Mouse (Mus musculus) embryonic facial prominence, embryonic 12.5 days (tissue): Measurements from ENCODE around the gene Ankrd50. TPM values are rescaled to one million over a fixed set of nuclear protein-coding genes. Genes with fewer than 3 reads are reported as not detected.

Experiments used
- ATAC-seq: fragments of 200-750 bp; cut with Nextera tagmentation; 2 replicates; pipeline ENCODE4 v1.8.0; 2017; ENCODE audit not compliant: insufficient number of reproducible peaks, insufficient read depth, low FRiP score, low TSS enrichment
- H3K27ac ChIP-seq: fragments of 300-500 bp; sonication (generic); 2 replicates; pipeline ENCODE4 v1.5.1; 2016; ENCODE audit warnings: mild to moderate bottlenecking
- H3K27me3 ChIP-seq: fragments of 300-500 bp; sonication (generic); 2 replicates; pipeline ENCODE4 v1.6.1; 2016; ENCODE audit warnings: mild to moderate bottlenecking, moderate library complexity
- H3K36me3 ChIP-seq: fragments of 300-500 bp; sonication (generic); 2 replicates; pipeline ENCODE4 v1.6.1; 2016; ENCODE audit warnings: mild to moderate bottlenecking
- H3K4me1 ChIP-seq: fragments of 300-500 bp; sonication (generic); 2 replicates; pipeline ENCODE4 v1.6.1; 2016
- H3K4me2 ChIP-seq: fragments of 300-500 bp; sonication (generic); replicated peaks from 2 replicates; pipeline ENCODE4 v1.6.1; 2016; ENCODE audit warnings: mild to moderate bottlenecking, moderate library complexity
- H3K4me3 ChIP-seq: fragments of 300-500 bp; sonication (generic); 2 replicates; pipeline ENCODE4 v1.5.1; 2016; ENCODE audit warnings: mild to moderate bottlenecking
- H3K9ac ChIP-seq: fragments of 300-500 bp; sonication (generic); 2 replicates; pipeline ENCODE4 v1.6.1; 2016; ENCODE audit warnings: mild to moderate bottlenecking, moderate library complexity
- H3K9me3 ChIP-seq: fragments of 300-500 bp; sonication (generic); 2 replicates; pipeline ENCODE4 v1.6.1; 2016; ENCODE audit warnings: mild to moderate bottlenecking, moderate library complexity
- WGBS: fragments of 180-500 bp; shearing (Covaris S2); methylation state at CpG from one replicate; pipeline ENCODE4 v1.1.7; 2016; 5-methylcytosine and 5-hydroxymethylcytosine counted together
- polyA plus RNA-seq: library from polyadenylated mRNA; unstranded; fragments of >200 nt; fragmentation: Nextera tagmentation; extraction: Ambion mirVana; gene quantifications from 2 replicates; pipeline ENCODE4 v1.2.1, GENCODE M21; 2016

Gene Ankrd50
- polyA plus RNA-seq, 1 experiment from 2014 or later, result 31.1 TPM

DNA sequence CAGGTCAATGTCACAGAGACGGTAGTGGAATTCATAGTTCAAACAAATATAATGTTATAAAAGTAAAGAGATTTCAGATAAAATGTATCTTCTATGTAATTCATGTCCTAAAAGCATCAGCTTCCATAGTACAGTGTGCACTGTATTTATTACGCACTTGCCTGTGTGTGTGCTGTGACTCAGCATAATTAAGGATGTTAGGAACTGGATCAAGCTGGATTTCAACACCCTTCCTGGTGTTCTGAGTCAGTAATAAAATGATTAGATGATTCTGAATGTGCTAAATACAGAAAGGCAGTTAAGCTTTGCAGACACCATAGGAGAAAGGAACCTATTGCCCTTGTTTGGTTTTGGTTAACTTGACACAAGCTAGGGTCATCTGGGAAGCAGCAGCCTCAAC is 21.5 kb downstream of the Ankrd50 start:
- no peak overlapping the region for H3K4me3 ChIP-seq
- no peak overlapping the region for H3K4me2 ChIP-seq
- no peaks in the 10 kb centered on the region for H3K27me3 ChIP-seq
- WGBS, result 94% methylated on average over 2 of the region's 2 CpGs
- no peak overlapping the region for H3K27ac ChIP-seq
- no peaks in the 10 kb centered on the region for H3K9me3 ChIP-seq
- H3K4me1 ChIP-seq, result no peaks in the 10 kb centered on the region; the same call in 1 of the 2 replicates
- ATAC-seq, result no peak
- H3K9ac ChIP-seq, result no peak overlapping the region
- peaks cover 39% of the 10 kb centered on the region for H3K36me3 ChIP-seq

DNA sequence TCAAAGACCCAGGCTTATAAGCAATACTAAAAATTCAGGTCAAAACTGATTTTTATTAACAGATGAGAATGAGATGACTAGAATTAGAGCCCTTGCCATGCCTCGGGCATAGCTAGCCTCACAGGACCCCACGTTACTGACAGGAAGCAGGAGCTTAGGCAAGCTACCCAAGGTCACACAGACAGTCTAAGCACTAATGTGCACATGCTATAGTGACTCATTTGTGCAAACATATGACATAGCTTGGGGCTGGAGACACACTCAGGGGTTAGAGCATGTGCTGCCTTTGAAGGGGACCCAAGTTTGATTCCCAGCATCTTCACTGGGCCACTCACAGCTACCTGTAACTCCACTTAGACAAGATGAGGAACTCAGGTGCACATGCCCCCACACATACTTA is 22.9 kb downstream of the Ankrd50 start:
- ATAC-seq, result no peak
- no peaks in the 10 kb centered on the region for H3K9me3 ChIP-seq
- WGBS, result 63% methylated on average over 2 of the region's 2 CpGs
- no peaks in the 10 kb centered on the region for H3K4me1 ChIP-seq
- no peak overlapping the region for H3K4me3 ChIP-seq
- no peak overlapping the region for H3K4me2 ChIP-seq
- no peak overlapping the region for H3K27ac ChIP-seq
- no peaks in the 10 kb centered on the region for H3K27me3 ChIP-seq
- peaks cover 46% of the 10 kb centered on the region for H3K36me3 ChIP-seq
- no peak overlapping the region for H3K9ac ChIP-seq

DNA sequence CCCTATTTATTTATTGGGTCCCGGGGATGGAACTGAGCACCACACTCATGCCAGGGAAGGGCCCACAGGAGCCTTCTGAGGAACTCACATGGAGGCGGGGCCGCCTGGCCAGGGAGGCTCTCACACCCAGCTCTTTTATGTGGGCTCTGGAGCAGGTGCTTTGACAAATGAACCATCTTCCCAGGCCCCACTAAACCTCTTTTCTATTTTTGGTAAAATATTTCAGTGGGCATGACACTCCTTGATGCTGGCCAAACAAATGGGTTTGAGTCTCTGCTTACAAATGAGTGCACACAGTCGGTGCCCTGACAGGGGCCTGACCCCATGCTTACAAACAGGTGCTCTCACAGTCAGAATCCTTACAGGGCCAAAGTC is 24.4 kb downstream of the Ankrd50 start:
- Histone ChIP-seq H3K4me2 (no peak overlapping the region), H3K9ac (no peak overlapping the region), H3K27me3 (no peaks in the 10 kb centered on the region), H3K4me1 (no peaks in the 10 kb centered on the region), H3K36me3 (peaks cover 61% of the 10 kb centered on the region), H3K27ac (no peak overlapping the region), H3K9me3 (no peaks in the 10 kb centered on the region), H3K4me3 (no peak overlapping the region)
- ATAC-seq, result no peak
- WGBS, result 90% methylated on average over 4 of the region's 4 CpGs

DNA sequence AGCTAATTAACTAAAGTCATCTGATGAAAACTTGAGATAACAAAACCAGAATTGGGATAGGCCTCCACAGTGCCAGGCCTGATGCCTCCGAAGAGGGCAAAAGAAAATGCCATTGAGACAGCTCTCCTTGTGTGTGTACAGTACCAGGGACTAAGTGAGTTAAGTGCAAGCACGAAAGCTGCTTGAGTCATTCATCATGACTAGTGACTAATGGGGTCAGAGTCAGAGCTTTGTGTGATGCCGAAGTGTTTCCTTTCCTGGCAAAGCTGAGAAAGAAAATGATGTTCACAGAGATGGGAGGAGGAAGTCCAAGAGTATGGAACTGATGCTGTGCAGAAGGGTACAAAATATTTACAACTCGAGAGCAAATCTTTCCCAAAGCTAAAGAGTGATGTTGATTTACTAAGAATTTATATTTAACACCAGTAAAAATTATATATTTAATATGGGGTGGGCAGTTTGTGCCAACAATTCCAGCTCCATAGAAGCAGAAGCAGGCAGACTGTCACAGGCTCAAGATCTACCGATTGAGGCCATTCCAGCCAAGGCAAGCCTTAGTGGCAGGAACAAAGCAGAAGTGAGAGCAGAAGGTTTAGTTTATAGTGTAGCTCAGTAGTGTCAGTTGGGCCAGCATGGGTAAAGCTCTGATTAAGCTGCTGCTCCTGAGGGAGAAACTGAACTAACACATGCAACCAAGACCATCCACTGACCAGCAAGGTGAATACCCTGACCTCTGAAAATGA is 25.0 kb downstream of the Ankrd50 start:
- no peak for ATAC-seq
- Histone ChIP-seq H3K4me2 (no peak overlapping the region), H3K9me3 (no peaks in the 10 kb centered on the region), H3K4me3 (no peak overlapping the region), H3K9ac (no peak overlapping the region), H3K27me3 (no peaks in the 10 kb centered on the region), H3K27ac (no peak overlapping the region), H3K36me3 (peaks cover 63% of the 10 kb centered on the region), H3K4me1 (no peaks in the 10 kb centered on the region)
- WGBS, result 90% methylated on average over 5 of the region's 5 CpGs

DNA sequence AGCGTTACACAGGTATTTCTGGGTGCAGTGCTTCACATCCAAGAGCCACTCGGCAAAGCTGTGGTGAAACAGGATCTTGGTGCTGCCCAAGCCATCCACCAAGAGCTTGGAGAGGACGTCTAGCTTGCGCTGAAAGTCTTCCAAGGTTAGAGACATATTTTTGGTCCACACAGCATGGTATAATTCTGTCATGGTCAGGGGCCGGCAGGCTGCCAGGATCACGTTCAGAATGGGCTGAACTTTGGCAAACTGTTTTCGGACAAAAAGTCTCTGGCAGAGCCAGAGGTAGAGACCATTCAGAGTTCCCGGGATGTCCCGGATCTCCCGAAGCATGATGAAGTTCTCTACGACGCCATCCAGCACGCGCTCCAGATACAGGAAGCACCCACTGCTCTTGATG is 27.6 kb downstream of the Ankrd50 start:
- Histone ChIP-seq H3K27ac (no peak overlapping the region), H3K4me2 (no peak overlapping the region)

DNA sequence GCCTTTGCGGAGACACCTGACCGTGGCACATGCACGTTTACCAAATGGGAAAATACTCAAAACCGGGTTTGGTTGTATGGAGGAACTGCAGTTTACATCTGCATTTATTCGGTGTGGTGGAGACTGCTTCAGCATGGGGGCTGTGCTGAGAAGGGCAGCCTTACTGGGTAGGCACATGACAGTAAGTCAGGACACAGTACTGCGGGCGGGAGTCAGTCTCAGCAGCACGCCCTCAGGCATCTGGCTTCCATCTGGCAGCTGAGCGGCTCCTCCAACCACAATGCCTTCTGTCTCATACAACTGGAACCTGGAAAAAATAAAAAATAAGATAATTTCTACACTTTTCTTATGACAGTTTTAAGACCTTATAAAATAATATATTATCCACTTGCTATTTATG is 32.4 kb downstream of the Ankrd50 start:
- no peaks in the 10 kb centered on the region for H3K9me3 ChIP-seq
- H3K4me3 ChIP-seq, result no peak overlapping the region
- no peaks in the 10 kb centered on the region for H3K4me1 ChIP-seq
- no peak overlapping the region for H3K27ac ChIP-seq
- H3K27me3 ChIP-seq, result no peaks in the 10 kb centered on the region
- no peak for ATAC-seq
- H3K36me3 ChIP-seq, result peaks cover 56% of the 10 kb centered on the region
- 63% methylated on average over 9 of the region's 9 CpGs for WGBS
- H3K9ac ChIP-seq, result no peak overlapping the region
- no peak overlapping the region for H3K4me2 ChIP-seq

More for the DNA sequence above, 27.6 kb downstream of the Ankrd50 start:
- H3K9ac ChIP-seq, result no peak overlapping the region
- no peaks in the 10 kb centered on the region for H3K4me1 ChIP-seq
- no peaks in the 10 kb centered on the region for H3K9me3 ChIP-seq
- 96% methylated on average over 14 of the region's 14 CpGs for WGBS
- no peak for ATAC-seq
- no peaks in the 10 kb centered on the region for H3K27me3 ChIP-seq
- H3K36me3 ChIP-seq, result peaks cover 64% of the 10 kb centered on the region
- H3K4me3 ChIP-seq, result no peak overlapping the region

DNA sequence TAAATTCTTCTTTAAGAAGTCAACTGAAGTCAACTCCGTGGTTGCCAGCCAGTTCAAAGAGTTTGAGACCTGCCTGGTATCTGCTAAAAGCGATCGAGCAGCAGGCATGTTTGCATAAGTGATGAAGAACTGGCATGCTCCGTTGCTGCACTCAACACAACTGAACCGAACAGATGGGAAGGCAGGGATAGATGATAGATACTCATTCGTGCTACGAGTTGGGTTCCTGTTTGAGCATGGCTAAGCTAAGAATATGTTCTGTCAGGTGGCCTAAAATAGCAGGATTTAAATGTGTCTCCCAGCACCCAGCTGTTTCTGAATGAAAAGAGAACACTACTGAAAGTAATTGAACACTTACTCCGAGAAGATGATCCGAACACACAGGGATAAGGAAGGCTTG is 38.1 kb downstream of the Ankrd50 start:
- Histone ChIP-seq H3K9me3 (no peaks in the 10 kb centered on the region), H3K4me1 (no peaks in the 10 kb centered on the region), H3K9ac (no peak overlapping the region), H3K27ac (no peak overlapping the region), H3K4me2 (no peak overlapping the region), H3K36me3 (peaks cover 11% of the 10 kb centered on the region), H3K4me3 (no peak overlapping the region), H3K27me3 (no peaks in the 10 kb centered on the region)
- WGBS, result 89% methylated on average over 9 of the region's 9 CpGs
- no peak for ATAC-seq

DNA sequence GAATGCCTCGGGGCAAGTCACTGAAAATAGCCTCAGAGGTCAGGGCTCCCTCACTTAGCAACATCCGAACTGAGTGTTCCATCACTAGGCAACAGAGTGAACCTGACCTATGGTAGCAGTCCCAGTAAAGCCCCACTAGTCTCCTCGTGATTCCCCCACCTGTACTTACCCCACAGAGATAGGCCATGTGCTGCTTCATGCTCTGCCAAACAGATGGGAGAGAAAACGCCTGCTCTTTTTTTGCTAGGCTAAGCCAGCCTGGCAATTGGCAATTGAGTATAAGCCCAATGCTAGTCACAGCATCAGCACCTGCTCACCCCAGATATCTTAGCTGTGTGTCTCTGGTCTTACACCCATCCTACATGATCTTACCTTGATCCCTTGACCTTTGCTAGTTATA is 40.8 kb downstream of the Ankrd50 start:
- ATAC-seq, result no peak
- 29% methylated on average over 4 of the region's 4 CpGs for WGBS
- Histone ChIP-seq H3K27me3 (no peaks in the 10 kb centered on the region), H3K36me3 (no peaks in the 10 kb centered on the region), H3K4me2 (no peak overlapping the region), H3K9ac (no peak overlapping the region), H3K4me1 (no peaks in the 10 kb centered on the region), H3K9me3 (no peaks in the 10 kb centered on the region), H3K4me3 (no peak overlapping the region), H3K27ac (no peak overlapping the region)

DNA sequence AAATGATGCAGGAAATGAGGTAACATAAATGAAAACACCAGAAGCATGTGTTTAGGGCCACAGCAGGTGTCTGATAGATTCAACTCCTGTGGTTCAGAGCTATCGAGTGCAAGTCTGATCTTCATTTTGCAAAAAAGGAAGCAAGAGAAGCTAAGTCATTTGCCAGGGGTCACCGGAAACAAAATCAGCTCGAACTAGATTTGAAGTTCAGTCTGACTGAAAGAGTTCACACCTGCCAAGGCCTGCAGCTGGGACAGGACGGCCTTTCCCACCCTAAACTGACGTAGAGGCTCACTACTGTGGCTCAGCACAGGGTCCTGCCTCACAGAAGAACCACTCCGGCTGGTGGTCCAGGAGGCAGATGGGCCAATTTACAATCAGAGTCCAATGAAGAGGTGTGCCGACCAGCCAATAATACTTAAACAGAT is 44.1 kb downstream of the Ankrd50 start:
- Histone ChIP-seq H3K4me3 (no peak overlapping the region), H3K4me1 (no peaks in the 10 kb centered on the region), H3K9ac (no peak overlapping the region), H3K9me3 (no peaks in the 10 kb centered on the region), H3K27ac (no peak overlapping the region), H3K4me2 (no peak overlapping the region), H3K27me3 (no peaks in the 10 kb centered on the region), H3K36me3 (no peaks in the 10 kb centered on the region)
- ATAC-seq, result no peak
- 74% methylated on average over 7 of the region's 7 CpGs for WGBS

DNA sequence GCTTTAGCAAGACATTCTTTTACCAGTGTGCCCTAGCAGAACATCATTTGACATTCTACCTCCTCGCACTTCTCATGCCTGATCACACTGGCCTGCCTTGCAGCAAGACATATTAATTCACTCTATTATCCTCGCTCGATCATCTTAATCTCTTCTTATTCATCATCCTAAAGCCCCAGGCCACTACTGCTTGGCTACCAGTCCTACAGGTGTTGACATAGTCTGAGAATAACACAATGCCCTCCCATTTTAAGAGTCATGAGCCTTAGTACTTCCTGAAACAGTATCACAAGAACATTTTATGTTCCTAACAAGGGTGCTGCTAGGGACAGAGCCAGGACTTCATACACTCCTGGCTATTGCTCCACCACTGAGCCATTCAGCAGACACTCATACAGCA is 48.0 kb downstream of the Ankrd50 start:
- ATAC-seq, result no peak
- Histone ChIP-seq H3K4me1 (peaks cover 3% of the 10 kb centered on the region; the same call in 1 of the 2 replicates), H3K9ac (no peak overlapping the region), H3K36me3 (no peaks in the 10 kb centered on the region), H3K4me3 (no peak overlapping the region), H3K4me2 (no peak overlapping the region), H3K9me3 (no peaks in the 10 kb centered on the region), H3K27me3 (no peaks in the 10 kb centered on the region), H3K27ac (no peak overlapping the region)
- WGBS, result 83% methylated on average over 3 of the region's 3 CpGs

DNA sequence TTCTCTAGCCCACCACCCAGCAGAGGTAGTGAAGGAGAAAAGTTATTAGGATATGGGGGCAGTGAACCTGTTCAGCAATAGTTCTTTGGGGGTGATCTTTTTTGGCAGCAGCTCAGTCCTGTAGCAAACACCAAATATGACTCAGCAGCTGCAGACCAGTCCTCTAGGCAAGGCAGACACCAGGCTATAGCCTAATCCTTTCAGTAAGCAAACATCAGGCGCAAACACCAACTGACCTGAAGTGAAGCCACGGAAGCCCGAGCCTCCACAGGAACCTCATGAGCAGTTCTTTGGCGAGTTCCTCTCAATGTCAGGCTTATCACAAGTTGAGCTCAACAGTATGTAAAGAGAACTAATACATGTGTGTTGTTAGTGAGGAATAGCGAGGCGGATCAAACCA is 48.8 kb downstream of the Ankrd50 start:
- WGBS, result 85% methylated on average over 6 of the region's 6 CpGs
- H3K27ac ChIP-seq, result no peak overlapping the region
- H3K27me3 ChIP-seq, result no peaks in the 10 kb centered on the region
- H3K4me3 ChIP-seq, result no peak overlapping the region
- no peaks in the 10 kb centered on the region for H3K36me3 ChIP-seq
- H3K9ac ChIP-seq, result no peak overlapping the region
- ATAC-seq, result no peak
- H3K4me2 ChIP-seq, result no peak overlapping the region
- H3K9me3 ChIP-seq, result no peaks in the 10 kb centered on the region
- H3K4me1 ChIP-seq, result peaks cover 3% of the 10 kb centered on the region; the same call in 1 of the 2 replicates

DNA sequence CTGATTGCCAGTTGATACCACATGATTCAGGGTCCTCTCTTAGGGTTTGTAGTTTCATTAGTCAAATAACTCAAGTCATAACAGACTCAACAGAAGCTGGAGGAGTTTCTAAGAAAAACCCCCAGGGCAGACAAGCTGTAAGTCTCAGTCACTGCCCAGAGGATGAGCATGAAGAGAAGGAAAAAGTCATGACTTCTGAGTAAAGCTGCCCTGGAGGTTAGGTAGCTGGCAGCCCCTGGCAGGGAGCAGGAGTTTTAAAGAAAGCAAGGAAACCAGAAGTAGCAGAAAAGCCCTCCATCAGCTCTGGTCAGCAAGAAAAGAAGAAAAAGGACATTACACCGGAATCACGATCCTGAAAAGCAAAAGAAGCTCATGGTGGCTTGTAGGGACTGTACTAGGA is 50.2 kb downstream of the Ankrd50 start:
- 91% methylated on average over 2 of the region's 2 CpGs for WGBS
- no peaks in the 10 kb centered on the region for H3K36me3 ChIP-seq
- H3K27me3 ChIP-seq, result no peaks in the 10 kb centered on the region
- H3K9me3 ChIP-seq, result no peaks in the 10 kb centered on the region
- no peak overlapping the region for H3K4me3 ChIP-seq
- H3K27ac ChIP-seq, result no peak overlapping the region
- ATAC-seq, result no peak
- H3K4me1 ChIP-seq, result peaks cover 3% of the 10 kb centered on the region; the same call in 1 of the 2 replicates
- H3K9ac ChIP-seq, result no peak overlapping the region
- H3K4me2 ChIP-seq, result no peak overlapping the region
